Mouse (Mus musculus) gastrocnemius, postnatal 10 days (tissue): ENCODE measurements around the gene Egflam. TPM values are rescaled to one million over a fixed set of nuclear protein-coding genes. Genes with fewer than 3 reads are reported as not detected.

Experiments used
- DNase-seq: peaks from one replicate; pipeline ENCODE4 v3.0.0; 2021; ENCODE audit warnings: mixed read lengths
- total RNA-seq, 2 experiments: library from RNA; stranded (reverse); gene quantifications; 2 replicates each; pipeline ENCODE4 v1.2.3; 2021

The Egflam gene
- total RNA-seq, 2 experiments from 2014 or later = 17.4 to 21.3 TPM

GRCm38 (mm10) chr15:7173346-7173745 lies 224.8 kb downstream of the Egflam start:
- DNase-seq = no peak

- no peak for DNase-seq
Measured at GRCm38 (mm10) chr15:7172875-7173274, 225.3 kb downstream of the Egflam start.

GRCm38 (mm10) chr15:7167906-7168532 lies 230.2 kb downstream of the Egflam start:
- no peak for DNase-seq

- DNase-seq = no peak
Measured at GRCm38 (mm10) chr15:7167238-7167905, 230.8 kb downstream of the Egflam start.

GRCm38 (mm10) chr15:7166735-7167134 lies 231.5 kb downstream of the Egflam start:
- no peak for DNase-seq

GRCm38 (mm10) chr15:7163851-7164250 lies 234.3 kb downstream of the Egflam start:
- DNase-seq = no peak

- no peak for DNase-seq
Measured at GRCm38 (mm10) chr15:7160321-7160720, 237.9 kb downstream of the Egflam start.

GRCm38 (mm10) chr15:7159869-7160268 lies 238.3 kb downstream of the Egflam start:
- no peak for DNase-seq

GRCm38 (mm10) chr15:7157658-7158057 lies 240.5 kb downstream of the Egflam start:
- DNase-seq = no peak
